9 mouse cellular contexts compared by ENCODE assay signal in the genomic region with DNA sequence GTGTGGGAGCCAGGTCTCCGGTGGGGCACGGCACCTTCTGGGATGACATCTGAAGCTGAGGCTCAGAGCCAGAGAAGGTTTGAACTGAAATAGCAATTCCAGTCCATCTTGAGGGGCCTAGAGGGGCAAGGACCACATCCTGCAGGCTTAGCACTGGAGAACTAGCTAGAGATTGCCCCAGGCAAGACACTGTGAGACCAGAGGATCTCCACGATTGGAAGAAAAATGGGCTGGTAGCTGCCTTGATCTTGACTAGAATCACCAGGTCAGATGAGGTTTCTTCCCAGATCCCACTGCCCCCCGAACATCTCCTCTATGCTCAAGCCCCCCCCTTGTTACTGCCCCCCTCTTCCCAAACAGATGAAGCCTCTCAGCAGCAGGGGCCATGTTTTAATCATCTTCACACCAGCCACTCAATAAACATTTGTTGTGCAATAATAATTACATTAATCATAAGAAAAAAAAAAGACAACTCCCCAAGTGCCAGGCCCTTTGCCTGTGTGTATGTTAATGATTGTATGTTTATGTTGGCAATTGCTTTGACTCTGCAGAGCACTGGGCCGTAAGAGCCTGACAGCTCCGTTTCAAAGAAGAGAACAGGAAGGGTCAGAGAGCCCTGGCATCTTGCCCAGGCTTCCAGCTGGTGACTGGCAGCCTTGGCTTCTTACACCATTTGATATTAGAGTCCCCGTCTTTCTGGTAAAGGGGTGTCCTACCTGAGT.
DNase-seq lines count a peak whose midpoint lies in the region; ATAC-seq and TF ChIP-seq lines count a peak whose summit lies in the region.
"Had no signal": no experiment of that assay in that cellular context is flagged by ENCODE, and none has a peak within 500 bp of the region (broad histone marks: within the 10 kb centered on the region; RNA-seq: fewer than 3 reads in every experiment).

No protein-coding gene starts in this region.

- no peak for TF ChIP-seq CTCF in lung, adult 2 months (IDR thresholded peaks at IDR 0.05; ENCODE audit: insufficient read depth, low read length)
- TF ChIP-seq CTCF in brain, embryonic 14.5 days (IDR thresholded peaks at IDR 0.05; ENCODE audit: borderline replicate concordance, extremely low read depth, insufficient read depth, insufficient read length): no peak
- no peak for TF ChIP-seq CTCF in kidney, adult 2 months (conservative IDR thresholded peaks at IDR 0.05; ENCODE audit: insufficient read depth, insufficient read length, low read depth, low read length)
- no peak for TF ChIP-seq CTCF in liver, postnatal 0 days (IDR thresholded peaks at IDR 0.05; ENCODE audit: low read depth)

- TF ChIP-seq EP300 in liver, postnatal 0 days (IDR thresholded peaks at IDR 0.05; ENCODE audit: low read depth): no peak

- no peaks in the 10 kb centered on the region for H3K27me3 ChIP-seq in kidney, adult 2 months (replicated peaks; ENCODE audit: control insufficient read depth, insufficient read depth, low read length)
- H3K27me3 ChIP-seq in liver, postnatal 0 days (ENCODE audit: insufficient read depth, low read length): no peaks in the 10 kb centered on the region
- no peaks in the 10 kb centered on the region for H3K27me3 ChIP-seq in liver, embryonic 12.5 days (replicated peaks)

- no peak for ATAC-seq in liver, postnatal 0 days
- ATAC-seq in liver, embryonic 12.5 days: no peak

- peak; percentile 53 to 68 for DNase-seq in lung, adult 18-20 months
- no peak for DNase-seq in lung, adult 2 months
- peak; percentile 87 for DNase-seq in brain, embryonic 14.5 days (ENCODE audit: low read depth)
- DNase-seq in kidney, adult 2 months: peak; percentile 87
- peak; percentile 74 to 89 for DNase-seq in lung, postnatal 4 days
- no peak for DNase-seq in liver, postnatal 0 days
- DNase-seq in spleen, postnatal 4 days (ENCODE audit: low spot score in 2 of 2): no peak

- no peak for TF ChIP-seq POLR2A in lung, adult 2 months (IDR thresholded peaks at IDR 0.05; ENCODE audit: borderline replicate concordance, extremely low read depth, low read depth, low read length)
- TF ChIP-seq POLR2A in brain, embryonic 14.5 days (IDR thresholded peaks at IDR 0.05; ENCODE audit: borderline replicate concordance, extremely low read depth, insufficient read depth, insufficient read length, poor library complexity, severe bottlenecking): no peak
- TF ChIP-seq POLR2A in kidney, adult 2 months (IDR thresholded peaks at IDR 0.05; ENCODE audit: low read depth, low read length): no peak

- 33% methylated on average over 7 of the region's 7 CpGs for WGBS in lung, adult 2 months
- 27% methylated on average over 7 of the region's 7 CpGs for WGBS in kidney, adult 2 months
- WGBS in liver, postnatal 0 days (ENCODE audit: insufficient replicate concordance): 59% methylated on average over 7 of the region's 7 CpGs
- WGBS in liver, embryonic 12.5 days (ENCODE audit: insufficient replicate concordance): 64% methylated on average over 7 of the region's 7 CpGs

- no peak overlapping the region for H3K27ac ChIP-seq in kidney, adult 2 months (ENCODE audit: insufficient read depth, low read depth, low read length)
- H3K27ac ChIP-seq in liver, postnatal 0 days (ENCODE audit: low read depth): no peak overlapping the region
- H3K27ac ChIP-seq in liver, embryonic 12.5 days: no peak overlapping the region
- H3K27ac ChIP-seq: neural tube, embryonic 12.5 days had no signal

- H3K4me1 ChIP-seq in lung, adult 2 months (ENCODE audit: control insufficient read depth, insufficient read depth, low read length): peaks cover 7% of the 10 kb centered on the region
- H3K4me1 ChIP-seq in kidney, adult 2 months (ENCODE audit: control insufficient read depth, insufficient read depth, low read length): peaks cover 23% of the 10 kb centered on the region
- no peaks in the 10 kb centered on the region for H3K4me1 ChIP-seq in liver, postnatal 0 days (ENCODE audit: insufficient read depth)
- H3K4me1 ChIP-seq in liver, embryonic 12.5 days: no peaks in the 10 kb centered on the region

- no peaks in the 10 kb centered on the region for H3K9me3 ChIP-seq in liver, postnatal 0 days (ENCODE audit: low read length)
- H3K9me3 ChIP-seq in liver, embryonic 12.5 days (replicated peaks): no peaks in the 10 kb centered on the region
- H3K9me3 ChIP-seq: neural tube, embryonic 12.5 days had no signal

- H3K4me2 ChIP-seq in liver, postnatal 0 days (ENCODE audit: low read depth, low read length): no peak overlapping the region
- no peak overlapping the region for H3K4me2 ChIP-seq in liver, embryonic 12.5 days
- H3K4me2 ChIP-seq: neural tube, embryonic 12.5 days had no signal

- no peak overlapping the region for H3K9ac ChIP-seq in liver, postnatal 0 days (replicated peaks)
- H3K9ac ChIP-seq in liver, embryonic 12.5 days: no peak overlapping the region
- H3K9ac ChIP-seq: neural tube, embryonic 12.5 days had no signal

- H3K4me3 ChIP-seq in lung, adult 2 months (replicated peaks; ENCODE audit: extremely low read depth, low read depth, low read length): no peak overlapping the region
- H3K4me3 ChIP-seq in kidney, adult 2 months (ENCODE audit: insufficient read depth, low read depth, low read length): no peak overlapping the region
- no peak overlapping the region for H3K4me3 ChIP-seq in liver, postnatal 0 days (ENCODE audit: low read depth, low read length)
- no peak overlapping the region for H3K4me3 ChIP-seq in liver, embryonic 12.5 days
- H3K4me3 ChIP-seq: neural tube, embryonic 12.5 days had no signal

- no peaks in the 10 kb centered on the region for H3K36me3 ChIP-seq in kidney, adult 2 months (ENCODE audit: control insufficient read depth, insufficient read depth, low read length)
- H3K36me3 ChIP-seq in liver, postnatal 0 days (replicated peaks; ENCODE audit: insufficient read depth, low read length): no peaks in the 10 kb centered on the region
- H3K36me3 ChIP-seq in liver, embryonic 12.5 days: no peaks in the 10 kb centered on the region
- H3K36me3 ChIP-seq: neural tube, embryonic 12.5 days had no signal

Comparison
In these comparisons a context has a peak if more than half of its experiments do, and no peak if none do; other contexts are left out.
1. DNase-seq: peak in lung, adult 18-20 months (2 of 2), brain, embryonic 14.5 days (single experiment), kidney, adult 2 months (single experiment) and lung, postnatal 4 days (2 of 2); none in lung, adult 2 months (single experiment), liver, postnatal 0 days (single experiment) and spleen, postnatal 4 days (0 of 2).